Mouse (Mus musculus): ENCODE data around the gene Mapk8ip1. TPM values are rescaled to one million over a fixed set of nuclear protein-coding genes. Genes with fewer than 3 reads are reported as not detected.
"Not testable (repeated sequence)": the region's sequence is repeated elsewhere in the genome, so short reads cannot be mapped to it uniquely, and the experiment has no call there.

Mapk8ip1 gene
- total RNA-seq, 2 experiments from 2014 or later: 336 to 345 TPM

- peak in 1 of 2 experiments; percentile 59 for DNase-seq
These were observed 23.6 kb upstream of the Mapk8ip1 start for GRCm38 (mm10) chr2:92424462-92425308.

DNA sequence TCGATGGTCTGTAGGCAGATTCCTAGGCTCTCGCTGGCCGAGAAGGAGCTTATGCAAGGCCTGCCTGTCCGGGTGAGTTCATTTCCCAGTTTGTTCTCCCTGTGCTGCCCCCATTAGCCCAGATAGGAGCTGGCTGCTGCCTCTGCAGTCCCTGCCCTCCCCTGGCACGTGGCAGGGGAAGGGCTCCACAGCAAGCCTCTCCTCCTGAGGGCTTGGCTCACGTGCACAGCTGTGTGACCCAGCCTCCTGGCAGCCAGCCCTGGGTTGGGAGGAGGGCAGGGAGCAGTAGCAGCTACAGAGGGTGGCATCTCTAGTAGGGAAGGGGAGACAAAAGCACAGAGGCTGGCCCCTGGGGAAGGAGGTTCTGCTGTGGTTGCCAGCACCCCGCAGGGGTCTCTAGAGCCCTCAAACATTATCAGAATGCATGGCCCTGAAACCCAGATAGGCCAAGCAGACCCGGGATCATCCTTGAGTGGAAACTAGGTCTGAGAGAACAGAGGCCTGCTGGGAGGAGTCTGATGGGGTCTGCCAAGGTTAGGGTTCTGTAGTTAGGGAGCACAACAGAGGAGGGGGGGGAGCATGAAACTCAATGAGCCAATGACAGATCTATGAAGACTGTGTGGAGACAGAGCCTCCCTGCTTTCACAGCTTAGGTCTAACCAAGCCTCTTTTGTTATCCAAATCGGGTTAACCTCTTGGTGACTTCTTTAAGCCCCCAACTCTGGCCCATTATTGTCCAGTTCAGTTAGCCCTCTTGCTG lies 22.8 kb upstream of the Mapk8ip1 start:
- peak; percentile 82 to 89 for DNase-seq

- no peak for DNase-seq
These were observed 22.1 kb upstream of the Mapk8ip1 start for GRCm38 (mm10) chr2:92423156-92423555.

DNA sequence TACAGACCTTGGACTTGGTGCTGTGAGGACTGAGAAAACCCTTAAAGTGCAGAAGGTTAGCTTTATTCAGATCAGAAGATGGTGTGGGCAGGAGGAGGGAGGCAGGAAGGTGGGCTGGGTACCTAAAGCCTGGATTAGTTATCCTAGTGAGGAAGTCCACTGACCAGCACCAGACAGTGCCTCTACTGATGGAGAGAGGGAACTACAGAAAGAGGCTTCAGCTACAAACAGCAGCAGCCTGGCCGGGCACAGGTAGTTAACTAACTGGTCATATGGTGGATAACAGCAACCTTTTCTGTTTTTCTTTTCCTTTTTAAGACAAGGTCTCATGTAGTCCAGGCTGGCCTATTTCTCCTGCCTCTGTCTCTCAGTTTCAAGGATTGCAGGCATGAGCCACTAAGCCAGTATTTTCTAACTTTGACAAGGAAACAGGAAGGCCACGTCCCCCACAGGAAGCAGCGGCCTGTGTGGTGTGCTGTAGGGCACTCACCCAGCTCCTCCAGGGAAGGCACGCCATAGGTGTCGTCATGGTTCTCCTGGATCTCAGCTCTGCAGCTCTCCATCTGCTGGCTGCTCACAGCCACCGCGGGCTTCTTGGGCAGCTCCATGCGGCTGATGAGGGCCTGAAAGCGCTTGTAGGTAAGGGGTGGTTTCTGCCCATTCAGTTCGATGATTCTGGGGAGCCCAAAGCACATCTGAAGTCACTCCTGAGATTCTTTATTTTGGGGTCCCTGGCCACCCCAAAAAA lies 21.5 kb upstream of the Mapk8ip1 start:
- DNase-seq: no peak

DNA sequence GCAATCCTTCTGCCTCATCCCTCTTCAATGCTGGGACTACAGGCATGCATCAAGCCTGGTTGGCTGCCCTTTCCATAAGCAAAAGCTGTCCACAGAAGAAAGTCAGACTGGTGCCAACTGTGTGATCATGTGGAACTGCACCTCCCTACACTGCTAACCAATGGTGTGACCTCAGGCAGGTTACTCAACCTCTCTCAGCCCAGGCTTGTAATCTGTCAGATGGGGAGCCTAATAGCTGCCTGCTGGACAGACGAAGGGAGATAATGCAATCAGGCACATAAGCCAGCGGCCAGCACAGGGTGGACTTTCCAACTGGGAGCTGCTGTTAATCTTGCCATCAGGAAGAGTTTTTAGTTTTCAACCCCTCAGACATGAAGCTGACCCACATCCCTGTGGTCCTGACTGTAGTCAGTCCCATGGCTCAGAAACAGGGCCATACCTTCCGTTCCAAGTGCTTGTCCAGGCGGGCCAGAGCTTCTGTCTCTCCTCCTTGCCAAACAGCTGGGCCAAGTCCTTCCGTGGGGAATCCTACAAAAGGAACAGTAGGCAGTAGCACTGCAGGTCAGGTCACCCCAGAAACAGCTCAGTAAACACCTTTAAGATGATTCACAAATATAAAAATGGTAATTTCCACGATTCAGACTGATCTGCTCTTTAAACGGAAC lies 20.8 kb upstream of the Mapk8ip1 start:
- no peak for DNase-seq

- no peak for DNase-seq
These were observed 10.6 kb upstream of the Mapk8ip1 start for GRCm38 (mm10) chr2:92411705-92412104.

DNA sequence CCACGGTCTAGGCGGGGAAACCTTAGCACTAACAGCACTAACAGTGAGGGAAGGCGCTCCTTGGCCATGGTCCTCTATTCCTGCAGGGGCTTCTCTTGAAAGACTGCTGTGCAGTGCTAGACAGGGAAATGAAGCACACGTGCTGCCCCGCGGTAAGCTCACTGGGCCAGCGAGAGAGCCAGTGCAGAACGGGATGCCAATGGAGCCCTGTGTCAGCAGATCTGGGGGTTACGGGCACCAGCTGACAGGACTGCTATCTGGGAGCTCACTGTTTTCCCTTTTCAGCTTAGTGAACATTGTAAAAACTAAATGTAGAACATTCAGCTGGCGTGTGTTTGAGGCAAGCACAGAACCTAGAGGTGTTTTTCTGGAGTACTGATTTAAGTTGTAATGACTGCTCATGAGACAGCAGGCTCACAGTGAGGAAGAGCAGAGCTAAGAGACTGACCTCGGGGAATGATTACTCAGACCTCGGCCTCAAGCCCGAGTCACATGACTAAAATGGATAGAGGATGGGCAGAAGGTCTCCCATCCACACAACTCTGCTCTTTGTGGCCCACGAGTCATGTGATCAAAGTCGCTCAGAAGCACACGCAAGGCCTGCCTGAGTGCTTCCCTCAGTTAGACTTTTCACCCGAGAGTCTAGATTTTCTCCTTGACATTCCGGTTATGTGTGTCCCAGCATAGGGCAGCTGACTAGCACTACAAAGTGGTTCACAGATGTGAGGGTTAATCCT lies 7.4 kb upstream of the Mapk8ip1 start:
- DNase-seq: no peak

GRCm38 (mm10) chr2:92405687-92406086 lies 4.6 kb upstream of the Mapk8ip1 start:
- no peak for DNase-seq

DNA sequence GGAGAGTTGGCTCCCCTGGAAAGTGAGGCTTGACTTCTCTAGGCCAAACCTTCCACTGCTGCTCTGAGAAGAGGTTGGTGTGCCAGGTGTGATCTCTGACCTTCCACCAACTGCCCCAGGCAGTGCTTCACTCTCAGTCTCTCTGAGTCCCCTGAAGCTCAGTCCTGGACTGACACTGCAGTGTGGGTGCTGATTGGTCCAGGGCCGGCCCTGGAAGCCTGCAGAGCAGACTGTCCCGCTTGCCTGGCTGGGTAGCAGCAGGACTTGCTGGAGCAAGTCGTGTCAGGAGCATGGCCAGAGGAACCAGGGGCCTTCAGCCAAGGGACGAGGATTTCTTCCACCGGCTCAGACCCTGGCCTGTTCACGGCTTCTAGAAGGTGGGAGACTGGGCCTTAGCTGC lies 3.7 kb upstream of the Mapk8ip1 start:
- no peak for DNase-seq

DNA sequence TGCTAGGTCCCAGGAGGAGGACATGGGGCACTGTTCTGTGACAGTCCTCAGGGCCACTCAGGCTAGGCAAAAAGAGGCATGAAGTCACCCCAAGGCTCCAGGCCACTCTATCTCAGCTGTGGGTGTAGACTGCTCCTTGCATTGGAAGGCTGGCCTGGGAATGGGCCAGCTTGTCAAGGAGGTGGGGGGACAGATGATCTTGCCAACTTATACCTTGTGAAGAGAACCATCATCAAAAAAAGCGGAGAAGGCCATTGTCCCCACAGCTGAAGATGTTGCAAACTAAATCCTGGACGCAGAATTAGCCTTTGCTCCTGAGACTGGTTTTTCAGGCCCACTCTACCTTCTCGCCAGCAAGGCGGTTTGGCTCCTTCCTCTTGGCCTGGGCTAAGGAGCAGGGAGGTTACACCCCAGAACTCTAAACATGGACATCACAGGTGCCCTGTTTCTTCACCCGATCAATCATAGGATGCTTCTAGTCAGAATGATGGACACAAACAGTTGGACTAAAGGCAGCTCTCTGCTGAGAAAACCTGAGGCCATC lies 2.8 kb upstream of the Mapk8ip1 start:
- no peak for DNase-seq

DNA sequence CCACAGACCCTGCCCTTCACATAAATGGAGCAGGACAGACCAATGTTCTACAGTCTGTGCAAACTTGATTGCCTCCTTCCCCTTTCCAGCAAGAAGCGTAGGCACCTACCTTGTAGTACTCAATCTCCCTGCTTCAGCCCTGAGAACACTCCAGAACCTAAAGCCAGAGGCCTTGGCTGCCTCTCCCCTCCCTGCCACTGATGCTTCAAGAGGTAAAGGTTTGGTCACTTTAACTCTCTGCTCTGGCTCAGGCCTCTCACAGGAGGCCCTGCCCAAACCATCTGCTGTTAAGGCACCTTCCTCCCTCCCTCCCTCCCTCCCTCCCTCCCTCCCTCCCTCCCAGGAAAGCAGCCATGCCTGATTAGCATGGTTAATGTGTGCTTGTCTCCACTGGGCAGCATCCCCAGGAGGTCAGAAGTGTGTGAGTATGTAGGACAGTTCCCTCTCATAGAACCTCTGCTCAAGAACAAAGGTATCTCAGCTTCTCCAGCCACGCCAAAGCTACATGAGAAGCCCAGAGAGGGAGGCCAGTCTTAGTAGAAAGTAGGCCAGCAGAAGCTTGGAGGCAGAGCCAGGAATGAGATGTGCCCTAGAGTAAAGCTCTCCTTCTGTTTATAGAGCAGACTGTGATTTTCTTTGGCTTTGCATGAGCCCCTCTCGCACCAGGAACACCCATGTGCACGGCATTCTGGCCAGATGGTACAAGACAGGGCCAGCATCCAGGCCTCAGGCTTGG lies 1.7 kb upstream of the Mapk8ip1 start:
- no peak for DNase-seq

- no peak for DNase-seq
These were observed 381 bp downstream of the Mapk8ip1 start for GRCm38 (mm10) chr2:92400682-92401081.

- not testable (repeated sequence) for DNase-seq
These were observed 1.2 kb downstream of the Mapk8ip1 start for GRCm38 (mm10) chr2:92399877-92400276.

GRCm38 (mm10) chr2:92397436-92397835 lies 3.6 kb downstream of the Mapk8ip1 start:
- no peak for DNase-seq

DNA sequence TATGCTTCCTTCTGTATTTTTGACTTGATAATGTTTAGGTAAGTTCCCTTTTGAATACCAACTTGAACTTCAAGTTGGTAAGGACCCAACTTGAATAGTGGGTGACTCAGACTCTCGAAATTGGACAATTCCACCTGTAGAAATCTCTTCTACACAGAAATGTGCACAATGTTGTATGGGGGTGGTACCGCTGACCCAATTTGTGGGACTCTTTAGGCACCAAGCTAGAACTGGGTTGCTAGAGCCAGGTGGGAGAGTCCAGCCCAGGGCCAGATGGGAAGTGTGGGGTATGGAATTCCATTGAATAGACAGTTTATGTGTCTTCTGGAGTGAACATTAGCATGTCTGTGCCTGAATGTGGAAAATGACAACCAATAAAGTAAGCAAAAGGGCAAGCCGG lies 5.5 kb downstream of the Mapk8ip1 start:
- no peak for DNase-seq

- DNase-seq: no peak
These were observed 8.5 kb downstream of the Mapk8ip1 start for GRCm38 (mm10) chr2:92392318-92393264.

DNA sequence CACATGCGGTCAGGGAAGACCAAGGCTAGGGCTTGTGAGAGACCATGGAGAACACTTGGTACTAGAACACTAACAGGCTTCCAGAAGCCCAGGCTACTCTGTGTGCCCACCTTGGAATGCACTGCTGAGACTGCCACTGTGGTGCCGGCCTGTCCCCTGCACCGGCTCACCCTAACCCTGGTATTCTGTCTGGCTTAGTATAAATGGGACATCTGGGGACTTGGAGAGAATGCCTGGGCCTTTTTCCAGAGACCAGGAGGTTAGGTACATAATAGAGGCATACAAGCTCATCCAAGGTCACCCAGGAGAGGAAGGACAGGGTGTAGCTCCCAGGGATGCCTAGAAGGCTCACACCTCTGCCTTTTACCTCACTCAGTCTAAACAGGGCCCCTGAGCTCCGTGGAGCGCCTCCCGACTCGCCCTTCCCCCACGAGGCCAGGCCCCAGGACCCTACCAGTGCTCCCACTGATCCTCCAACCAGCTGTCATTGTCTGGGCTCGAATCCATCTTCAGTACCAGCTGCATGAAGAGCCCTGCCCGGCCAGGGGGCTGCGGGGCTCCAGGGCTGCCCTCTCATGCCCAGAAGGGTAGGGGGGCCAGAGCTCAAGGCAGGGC lies 9.3 kb downstream of the Mapk8ip1 start:
- no peak for DNase-seq

DNA sequence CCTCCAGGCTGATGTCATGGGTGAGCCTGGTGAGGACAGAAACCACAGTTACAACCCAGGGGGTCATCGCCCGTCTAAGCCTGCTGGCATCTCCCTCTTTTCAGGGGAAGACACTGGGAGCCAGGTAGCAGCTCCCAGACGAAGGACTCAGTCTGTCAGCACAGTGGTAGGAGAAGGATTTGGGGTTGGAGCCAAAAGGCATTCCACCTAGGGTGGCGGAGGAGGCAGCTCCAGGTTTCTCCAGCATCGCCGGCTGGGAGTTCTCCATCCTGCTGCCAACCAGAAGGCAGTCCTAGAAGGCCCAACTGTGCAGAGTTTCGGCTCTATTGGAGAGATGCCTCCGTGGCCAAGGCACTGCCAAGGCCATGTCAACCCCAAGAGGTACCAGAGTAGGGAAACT lies 9.9 kb downstream of the Mapk8ip1 start:
- DNase-seq: peak in 1 of 2 experiments; percentile 52

Measured in layer of hippocampus, postnatal 36 days (tissue).